Mouse (Mus musculus) adrenal gland, adult (tissue): ENCODE results near the gene Epn3.

Experiments used
- DNase-seq, 2 experiments: peaks; one replicate each; pipeline ENCODE4 v3.0.0; 2022 to 2023; ENCODE audit warnings: low spot score in 1 of 2; ENCODE audit not compliant: inconsistent age in 2 of 2

Epn3 gene

GRCm38 (mm10) chr11:94499661-94500152 is at the start of gene Epn3:
Epn3 (minus strand) TSS chr11:94499974.
- DNase-seq: peak; percentile 39 to 70

DNA sequence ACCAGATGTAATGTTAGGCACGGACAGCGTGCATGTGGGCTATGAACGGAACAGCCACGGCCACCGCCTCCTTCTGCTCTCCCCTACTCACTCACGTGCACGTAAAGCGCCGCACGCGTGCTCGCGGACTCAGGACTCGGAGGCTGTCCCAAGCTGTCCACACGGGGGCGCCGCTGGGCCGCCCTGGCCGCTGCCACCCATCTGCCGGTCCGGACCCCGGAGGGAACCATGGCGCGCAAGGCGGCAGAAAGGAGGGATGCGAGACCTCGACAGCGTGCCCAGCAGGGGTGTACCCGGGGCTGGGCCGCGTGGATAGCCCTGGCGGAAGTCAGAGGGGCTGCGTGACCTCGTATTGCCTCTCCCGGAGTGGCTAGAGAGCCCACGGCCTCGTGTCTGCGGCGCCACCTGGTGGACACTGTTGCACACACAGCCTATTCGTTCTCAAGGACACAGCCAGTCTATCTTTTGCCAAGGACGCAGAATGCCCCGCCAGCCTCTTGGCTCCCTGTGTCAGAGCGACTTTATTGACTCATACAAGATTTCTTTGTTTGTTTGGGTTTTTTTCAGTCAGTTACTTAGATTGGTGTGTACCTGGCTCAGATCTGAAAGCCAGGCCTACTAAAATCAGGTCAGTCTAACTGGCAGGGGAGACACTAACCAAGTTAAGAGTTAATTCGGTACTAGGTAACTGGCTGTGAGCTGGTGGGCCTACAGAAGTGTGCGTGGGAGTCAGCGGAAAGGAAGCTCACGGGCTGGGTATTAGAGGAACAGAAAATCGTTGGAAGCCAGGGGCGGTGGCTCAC is 49.3 kb upstream of the Epn3 start, which contains the start of gene Rsad1:
Gene Rsad1 (minus strand): TSS at position 368 of the 803 bp plus-strand sequence.
- DNase-seq: peak; percentile 97 to 99

DNA sequence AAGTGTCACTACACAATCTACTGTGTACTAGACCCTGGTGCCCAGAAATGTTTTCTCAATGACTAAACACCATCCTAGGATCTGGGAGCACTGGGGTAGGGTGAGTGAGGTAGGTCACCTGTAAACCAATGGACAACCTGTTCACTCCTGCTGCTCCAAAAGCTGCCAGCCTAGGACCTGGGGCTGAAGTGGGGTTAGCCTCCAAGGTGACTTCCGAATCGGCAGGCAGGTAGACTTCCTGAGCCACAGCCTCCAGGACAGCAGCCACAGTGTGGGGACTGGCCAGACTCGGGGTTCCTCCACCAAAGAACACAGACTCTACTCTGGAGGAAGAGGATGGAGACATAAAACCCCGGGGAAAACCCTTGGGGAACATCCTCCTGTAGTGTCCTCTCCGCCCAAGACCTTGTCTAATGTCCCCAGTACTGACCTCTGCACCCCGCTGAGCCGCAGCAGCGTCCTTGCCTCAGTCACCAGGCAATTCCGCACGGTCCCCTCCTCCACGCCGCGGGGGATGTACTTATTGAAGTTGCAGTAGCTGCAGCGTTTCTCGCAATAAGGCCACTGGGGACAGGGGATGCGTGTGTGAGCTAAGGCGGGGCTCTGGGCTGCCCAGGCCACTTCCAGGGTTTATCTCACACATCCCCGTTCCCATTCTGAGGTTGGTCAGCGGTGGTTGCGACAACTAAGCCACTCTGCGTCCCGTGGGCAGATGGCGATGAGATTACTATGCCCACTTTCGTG is 48.4 kb upstream of the Epn3 start:
- DNase-seq: peak in 1 of 2 experiments; percentile 77

DNA sequence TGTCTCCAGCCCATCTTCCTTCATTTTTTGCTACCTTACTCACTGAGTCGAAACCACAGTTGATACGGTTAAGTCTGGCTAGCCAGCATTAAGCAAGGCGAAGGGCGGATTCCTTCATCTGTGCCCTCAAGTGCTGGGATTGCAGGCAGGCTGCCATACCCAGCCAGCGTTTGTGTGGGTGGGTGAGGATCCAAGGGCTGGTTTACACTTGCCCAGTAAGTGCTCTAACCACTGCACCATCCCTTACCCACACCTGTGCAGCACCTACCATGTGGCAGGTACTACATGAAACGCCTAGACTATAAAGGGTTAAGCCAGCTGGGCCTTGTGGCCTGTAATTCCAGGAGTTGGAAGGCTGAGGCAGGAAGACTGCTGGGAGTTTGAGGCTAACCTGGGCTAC is 47.5 kb upstream of the Epn3 start:
- DNase-seq: no peak

DNA sequence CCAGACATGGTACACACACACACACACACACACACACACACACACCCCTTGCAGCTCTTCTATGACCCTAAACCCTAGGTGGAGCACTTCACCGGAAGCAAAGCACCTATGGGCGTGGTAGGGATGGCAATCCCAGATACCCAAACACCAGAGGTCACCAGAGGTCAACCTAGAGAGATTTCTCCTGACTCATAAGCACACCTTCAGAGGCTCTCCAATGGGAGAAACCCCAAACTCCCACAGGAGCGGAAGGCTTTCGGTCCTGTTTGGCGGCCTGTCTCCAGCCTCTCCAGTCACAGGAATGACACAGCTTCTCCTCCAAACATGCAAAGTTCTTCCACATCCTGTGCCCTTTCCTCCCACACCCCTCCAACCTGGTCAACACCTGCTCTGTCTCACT is 46.6 kb upstream of the Epn3 start:
- DNase-seq: no peak

DNA sequence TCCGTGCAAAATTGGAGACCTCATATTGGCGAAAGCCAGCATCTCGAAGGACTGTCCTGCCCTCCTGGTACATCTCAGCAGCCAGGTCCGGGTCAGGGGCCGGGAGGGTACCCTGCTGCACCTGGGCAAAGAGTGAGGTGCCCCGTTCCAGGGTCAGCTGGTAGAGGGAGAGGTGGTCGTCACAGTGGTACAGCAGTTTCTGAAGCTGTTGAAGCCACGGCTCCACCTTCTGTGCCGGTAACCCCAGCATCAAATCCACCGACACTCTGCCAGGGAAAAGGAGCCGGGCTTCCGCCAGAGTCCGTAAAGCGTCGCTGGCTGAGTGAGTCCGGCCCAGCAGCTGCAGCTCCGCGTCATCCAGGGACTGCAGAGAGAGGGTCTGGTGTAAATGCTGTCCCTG is 44.6 kb upstream of the Epn3 start:
- DNase-seq: peak; percentile 49 to 64

DNA sequence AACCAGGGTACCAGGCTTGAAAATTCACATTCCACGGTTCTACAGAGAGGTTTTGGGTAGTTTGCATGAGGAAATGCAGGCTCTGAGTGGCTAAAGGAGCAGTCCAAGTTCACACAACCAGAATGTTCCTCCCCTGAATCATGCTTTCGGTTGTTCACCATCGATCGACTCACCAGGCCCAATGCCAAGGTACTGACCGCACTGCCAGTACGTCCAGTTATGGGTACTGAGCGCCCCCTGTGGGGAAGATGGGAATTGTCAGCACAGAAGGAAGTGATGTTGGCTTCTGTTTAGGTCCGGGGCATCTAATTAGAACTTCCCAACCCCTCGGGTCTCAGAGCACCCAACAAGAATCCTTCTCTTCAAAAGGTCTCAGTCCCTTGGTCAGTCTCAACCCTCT is 44.2 kb upstream of the Epn3 start:
- DNase-seq: peak; percentile 96 to 99

DNA sequence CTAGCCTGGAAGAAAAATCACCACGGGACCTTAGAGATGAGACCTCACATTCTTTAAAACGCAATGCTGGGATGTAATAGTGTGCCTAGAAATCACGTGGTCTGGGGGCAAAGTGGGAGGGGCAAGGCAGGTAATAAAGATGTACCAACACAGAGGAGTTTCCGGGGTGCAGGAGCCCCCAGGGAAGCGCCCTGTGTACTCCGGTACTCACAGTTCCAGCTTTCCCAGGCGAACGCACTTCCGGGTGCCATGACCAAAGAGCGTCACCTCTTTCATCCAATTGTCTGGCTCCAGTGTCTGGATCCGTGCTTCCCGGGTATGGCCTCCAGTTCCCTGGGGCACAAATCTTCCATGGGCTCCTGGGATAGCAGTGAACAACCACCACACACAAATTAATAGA is 43.6 kb upstream of the Epn3 start:
- DNase-seq: no peak

- DNase-seq: no peak
Observed at GRCm38 (mm10) chr11:94542400-94542799, 42.6 kb upstream of the Epn3 start.

DNA sequence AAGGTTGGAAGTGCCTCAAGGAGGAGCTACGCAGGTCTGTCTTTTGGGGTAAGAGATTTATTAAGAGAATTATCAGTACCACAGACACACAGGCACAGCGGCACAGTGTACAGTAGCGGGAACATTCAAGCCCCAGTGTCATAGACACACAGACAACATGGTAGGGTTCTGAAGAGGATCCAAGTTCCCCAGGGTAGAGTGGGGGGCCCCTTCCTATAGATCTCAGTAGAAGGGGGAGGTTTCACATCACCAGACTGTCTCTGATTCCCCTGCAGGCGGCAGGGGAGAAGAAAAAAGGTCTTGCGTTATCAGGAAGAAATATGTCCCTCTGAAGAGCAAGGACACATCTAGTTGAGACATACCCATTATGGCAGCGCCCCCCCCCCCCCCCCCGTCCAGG is 40.0 kb upstream of the Epn3 start:
- peak in 1 of 2 experiments; percentile 54 for DNase-seq

DNA sequence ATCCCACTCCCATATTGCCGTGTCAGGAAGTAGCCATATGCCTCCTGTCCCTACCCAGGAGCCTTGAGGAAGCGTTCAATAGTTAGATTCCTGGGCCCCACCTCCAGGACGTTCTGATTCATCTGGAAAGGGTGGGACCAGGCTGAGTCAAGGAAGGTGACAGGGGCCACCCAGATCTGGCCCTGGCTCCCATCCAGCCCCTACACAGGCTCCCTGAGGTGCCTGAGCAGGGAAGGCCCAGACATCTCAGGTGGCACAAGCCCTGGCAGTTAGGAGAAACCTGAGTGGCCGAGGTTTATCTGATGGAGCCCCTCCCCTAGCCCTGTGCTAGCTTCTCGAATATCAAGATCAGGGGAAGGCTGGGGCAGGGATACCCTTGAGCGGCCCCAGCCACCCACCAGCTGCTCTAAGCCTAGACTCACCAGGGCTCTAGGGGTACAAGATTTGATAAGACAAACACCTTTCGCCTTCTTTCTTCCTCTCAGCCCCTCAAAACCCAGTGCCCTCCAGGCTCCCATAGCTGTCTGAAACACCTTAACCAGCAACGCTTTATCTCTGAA is 39.0 kb upstream of the Epn3 start:
- DNase-seq: peak in 1 of 2 experiments; percentile 57

DNA sequence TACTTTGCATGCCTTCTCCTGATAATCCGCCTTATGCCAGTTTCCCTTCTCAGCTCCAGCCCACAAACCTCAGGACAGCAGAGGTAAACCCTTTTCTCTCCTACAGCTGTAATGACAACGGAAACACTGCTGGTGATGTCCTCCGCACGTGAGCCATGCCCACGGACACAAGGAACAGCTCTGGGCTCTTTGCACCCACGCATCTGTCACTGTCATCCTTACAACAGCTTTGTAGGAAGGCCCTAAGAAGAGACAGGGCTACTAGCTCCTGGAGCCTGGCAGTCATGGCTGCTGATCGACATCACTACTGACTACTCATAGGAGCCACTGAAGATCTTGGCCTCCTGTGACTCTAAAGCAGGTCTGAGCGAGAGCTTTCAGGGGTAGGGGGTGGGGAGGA is 33.4 kb upstream of the Epn3 start:
- no peak for DNase-seq

DNA sequence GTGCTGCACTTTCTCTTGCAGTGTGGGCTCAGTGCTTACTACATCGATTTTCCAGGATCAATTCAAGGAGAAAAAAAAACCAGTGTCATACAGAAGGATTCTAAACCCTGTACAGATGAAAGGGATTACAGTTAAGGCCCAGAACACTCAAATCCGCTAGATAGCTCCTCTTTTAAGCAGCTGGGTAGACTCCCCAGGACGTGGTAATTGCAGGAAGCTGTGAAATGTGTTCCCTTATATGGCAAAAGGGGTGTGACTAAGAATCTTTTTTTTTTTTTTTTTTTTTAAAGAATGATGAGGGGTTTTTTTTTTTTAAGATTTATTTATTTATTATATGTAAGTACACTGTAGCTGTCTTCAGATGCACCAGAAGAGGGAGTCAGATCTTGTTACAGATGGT is 29.1 kb upstream of the Epn3 start:
- DNase-seq: no peak

- DNase-seq: no peak
Observed at GRCm38 (mm10) chr11:94526171-94526879, 26.6 kb upstream of the Epn3 start.

DNA sequence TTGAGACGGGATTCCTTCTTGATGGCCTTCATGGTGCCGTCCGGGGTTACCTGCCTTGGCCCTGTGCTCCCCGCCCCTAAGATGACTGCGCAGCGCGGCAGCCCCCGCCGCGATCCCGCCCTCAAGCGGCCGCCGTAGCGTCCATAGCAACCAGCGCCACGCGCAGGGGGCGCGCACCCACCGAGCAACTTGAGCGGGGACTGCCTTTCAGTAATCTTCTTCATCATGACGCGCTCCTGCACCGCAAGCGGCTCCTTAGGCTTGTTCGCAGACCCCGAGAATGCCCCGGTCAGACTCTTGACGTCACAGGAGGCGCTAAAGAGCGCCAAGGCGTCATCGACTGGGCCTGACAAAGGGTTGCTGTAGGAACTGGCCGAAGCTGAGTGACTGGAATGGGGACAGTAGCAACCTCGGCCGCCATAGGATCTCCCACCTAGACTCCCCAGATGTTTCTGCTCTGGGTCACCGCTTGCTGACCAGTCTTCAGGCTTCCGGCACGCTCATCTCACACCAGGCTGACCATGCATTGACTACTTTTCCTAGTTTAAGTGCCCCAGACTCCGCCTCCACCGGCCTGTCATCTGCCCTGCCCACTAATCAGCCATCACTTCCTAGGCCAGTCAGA is 21.6 kb upstream of the Epn3 start, which contains the start of gene Mycbpap:
Gene Mycbpap (minus strand): TSS at position 524 of the 625 bp plus-strand sequence.
- peak; percentile 77 to 94 for DNase-seq

DNA sequence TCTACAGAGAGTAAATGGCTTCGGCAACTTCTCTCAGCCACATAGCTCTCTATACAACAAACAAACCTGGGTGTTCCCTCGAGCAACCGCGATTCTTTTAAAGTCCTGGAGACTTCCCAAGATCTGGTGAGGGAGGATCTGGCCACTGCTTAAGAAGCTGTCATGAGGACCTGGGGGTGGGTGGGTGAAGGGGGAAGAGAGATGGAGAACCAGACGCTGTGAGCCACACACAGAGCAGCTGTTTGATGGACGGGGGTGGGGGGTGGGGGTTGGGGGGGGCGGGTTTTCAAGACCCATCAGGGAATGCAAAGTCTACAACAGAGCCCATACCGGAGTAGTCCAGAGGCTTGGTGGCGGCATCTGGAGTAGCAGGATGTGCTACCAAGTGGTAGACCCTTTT is 13.7 kb upstream of the Epn3 start:
- DNase-seq: no peak

GRCm38 (mm10) chr11:94508976-94509375 is 9.2 kb upstream of the Epn3 start:
- DNase-seq: no peak

DNA sequence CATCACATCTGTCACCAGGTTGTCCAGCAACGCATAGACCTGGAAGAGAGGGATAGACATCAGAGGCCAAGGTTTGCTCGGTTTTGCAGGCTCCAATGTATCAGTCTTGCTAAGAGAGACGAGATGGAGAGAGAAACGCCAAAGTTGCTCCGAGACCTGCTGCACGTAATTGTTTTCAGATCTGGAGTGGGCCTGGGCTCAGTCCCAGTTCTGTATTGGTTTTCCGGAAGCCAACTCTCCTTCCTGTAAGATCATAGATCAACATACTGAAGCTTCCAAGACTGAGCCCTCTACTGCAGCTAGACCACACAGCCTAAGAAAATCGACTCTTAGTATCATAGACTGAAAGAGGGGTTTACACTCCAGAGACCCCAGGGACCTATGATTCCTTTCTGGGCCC is 1.7 kb upstream of the Epn3 start:
- DNase-seq: no peak

- DNase-seq: no peak
Observed at GRCm38 (mm10) chr11:94500362-94500761, 588 bp upstream of the Epn3 start.

- peak in 1 of 2 experiments; percentile 59 for DNase-seq
Observed at GRCm38 (mm10) chr11:94499035-94499434, 739 bp downstream of the Epn3 start.
